Mouse (Mus musculus): ENCODE measurements around the gene Map2k7. TPM values are rescaled to one million over a fixed set of nuclear protein-coding genes. Genes with fewer than 3 reads are reported as not detected.

Gene Map2k7
- 58.7 and 63.5 TPM in 2 replicates for polyA plus RNA-seq (2012; rRNA removed)

DNA sequence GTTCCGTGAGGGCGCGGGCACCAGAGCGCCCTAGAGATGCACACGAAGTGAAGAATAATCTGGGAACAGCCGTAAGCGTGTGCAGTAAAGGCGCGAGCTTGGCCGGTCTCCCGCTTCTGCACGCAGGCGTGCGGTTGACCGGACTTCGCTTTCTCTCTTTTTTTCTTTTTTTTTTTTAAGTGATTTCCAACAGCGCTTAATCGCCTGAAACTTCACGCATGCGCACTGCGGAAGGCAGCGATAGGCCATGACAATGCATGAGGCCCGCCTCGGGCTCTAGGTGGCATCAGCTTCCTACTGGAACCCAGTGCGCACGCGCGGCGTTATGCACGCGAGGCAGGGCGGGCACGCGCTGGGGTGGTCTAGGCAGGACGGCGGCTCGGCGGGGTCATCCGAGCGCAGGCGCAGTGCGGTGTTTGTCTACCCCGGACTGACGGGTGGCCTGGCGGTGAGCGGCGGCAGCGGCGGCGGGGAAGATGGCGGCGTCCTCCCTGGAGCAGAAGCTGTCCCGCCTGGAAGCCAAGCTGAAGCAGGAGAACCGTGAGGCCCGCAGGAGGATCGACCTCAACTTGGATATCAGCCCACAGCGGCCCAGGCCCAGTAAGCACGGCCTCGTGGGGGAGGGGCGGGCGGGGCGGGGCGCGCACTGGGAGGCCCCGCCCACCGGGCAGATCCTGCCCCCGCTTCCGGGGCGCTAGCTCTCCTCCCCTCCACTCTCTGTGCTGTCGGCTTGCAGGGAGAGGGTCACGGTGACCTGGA lies at the start of gene Map2k7, which contains the start of gene Gm49320:
Map2k7 (plus strand) TSS at position 307 of the 759 bp plus-strand sequence.
Gm49320 (plus strand) TSS at position 432 of the 759 bp plus-strand sequence.
- peak; percentile 58 for TF ChIP-seq POLR2A (IDR thresholded peaks at IDR 0.05; ENCODE audit: borderline replicate concordance, extremely low read depth, insufficient read depth, insufficient read length, poor library complexity, severe bottlenecking)
- TF ChIP-seq CTCF (IDR thresholded peaks at IDR 0.05; ENCODE audit: borderline replicate concordance, extremely low read depth, insufficient read depth, insufficient read length) = peak; percentile 55
- DNase-seq (ENCODE audit: low read depth) = peak; percentile 100

DNA sequence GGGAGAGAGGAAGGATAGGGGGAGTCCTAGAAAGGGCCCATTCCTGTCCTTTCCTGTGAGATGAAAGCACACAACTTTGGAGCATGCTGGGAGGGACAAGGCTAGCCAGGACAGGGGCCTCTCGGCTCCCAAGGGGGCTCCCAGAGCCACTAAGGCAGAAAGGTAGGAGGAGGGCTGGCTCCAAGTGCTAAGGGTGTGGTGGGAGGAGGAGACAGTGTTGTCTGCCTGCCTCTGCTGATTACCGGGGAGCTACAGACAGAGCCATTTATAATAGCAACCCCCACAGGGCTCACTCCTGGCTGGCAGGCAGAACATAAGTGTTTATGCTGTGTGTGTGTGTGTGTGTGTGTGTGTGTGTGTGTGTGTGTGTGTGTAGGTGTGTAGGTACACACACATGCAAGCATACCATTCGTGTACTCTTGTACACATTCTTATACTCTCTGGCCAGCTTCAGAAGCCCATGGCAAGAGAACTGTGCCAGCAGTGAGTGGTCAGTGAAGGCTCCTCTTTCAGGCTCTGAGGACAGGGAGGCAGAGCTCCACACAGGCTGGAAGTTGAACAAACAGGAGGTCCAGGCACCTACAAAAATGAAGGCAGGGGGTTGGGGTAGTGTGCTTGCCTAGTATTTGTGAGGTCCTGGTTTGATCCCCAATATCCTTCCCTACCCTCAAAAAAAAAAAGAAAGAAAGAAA lies 49.4 kb upstream of the Map2k7 start:
- DNase-seq (ENCODE audit: low read depth) = no peak
- TF ChIP-seq POLR2A (IDR thresholded peaks at IDR 0.05; ENCODE audit: borderline replicate concordance, extremely low read depth, insufficient read depth, insufficient read length, poor library complexity, severe bottlenecking) (no peak), CTCF (IDR thresholded peaks at IDR 0.05; ENCODE audit: borderline replicate concordance, extremely low read depth, insufficient read depth, insufficient read length) (no peak)

DNA sequence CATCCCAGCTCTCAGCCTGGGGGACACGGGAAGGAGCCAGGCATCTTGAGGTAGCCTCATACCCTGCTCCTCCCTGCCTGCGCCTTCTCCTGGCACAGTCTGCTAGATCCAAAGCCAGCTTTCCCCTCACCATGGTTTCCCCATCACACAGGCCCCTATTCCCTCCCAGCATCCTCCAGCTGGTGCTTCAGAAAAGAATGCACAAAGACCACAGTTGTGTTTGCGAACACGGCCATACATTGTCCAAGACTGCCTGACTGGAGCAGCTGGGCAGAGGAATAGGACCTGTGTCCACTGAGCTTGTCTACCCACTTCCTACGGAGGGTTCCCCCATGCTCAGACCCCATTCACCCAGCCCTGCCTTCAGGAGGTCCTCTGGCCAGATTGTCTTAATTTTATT lies 46.2 kb upstream of the Map2k7 start:
- peak; percentile 78 for DNase-seq (ENCODE audit: low read depth)
- TF ChIP-seq CTCF (IDR thresholded peaks at IDR 0.05; ENCODE audit: borderline replicate concordance, extremely low read depth, insufficient read depth, insufficient read length) (no peak), POLR2A (IDR thresholded peaks at IDR 0.05; ENCODE audit: borderline replicate concordance, extremely low read depth, insufficient read depth, insufficient read length, poor library complexity, severe bottlenecking) (no peak)

GRCm38 (mm10) chr8:4192807-4193587 lies 45.5 kb upstream of the Map2k7 start:
- peak; percentile 90 for DNase-seq (ENCODE audit: low read depth)
- TF ChIP-seq POLR2A (IDR thresholded peaks at IDR 0.05; ENCODE audit: borderline replicate concordance, extremely low read depth, insufficient read depth, insufficient read length, poor library complexity, severe bottlenecking) (no peak), CTCF (IDR thresholded peaks at IDR 0.05; ENCODE audit: borderline replicate concordance, extremely low read depth, insufficient read depth, insufficient read length) (peak; percentile 93)

- TF ChIP-seq CTCF (IDR thresholded peaks at IDR 0.05; ENCODE audit: borderline replicate concordance, extremely low read depth, insufficient read depth, insufficient read length) = no peak
- TF ChIP-seq POLR2A (IDR thresholded peaks at IDR 0.05; ENCODE audit: borderline replicate concordance, extremely low read depth, insufficient read depth, insufficient read length, poor library complexity, severe bottlenecking) = no peak
- DNase-seq (ENCODE audit: low read depth) = no peak
These were observed 45.0 kb upstream of the Map2k7 start for GRCm38 (mm10) chr8:4193588-4193894.

- TF ChIP-seq CTCF (IDR thresholded peaks at IDR 0.05; ENCODE audit: borderline replicate concordance, extremely low read depth, insufficient read depth, insufficient read length) = no peak
- no peak for DNase-seq (ENCODE audit: low read depth)
These were observed 37.2 kb upstream of the Map2k7 start for GRCm38 (mm10) chr8:4201321-4201720.

GRCm38 (mm10) chr8:4205246-4206123 lies 33.1 kb upstream of the Map2k7 start:
- DNase-seq (ENCODE audit: low read depth) = no peak
- TF ChIP-seq CTCF (IDR thresholded peaks at IDR 0.05; ENCODE audit: borderline replicate concordance, extremely low read depth, insufficient read depth, insufficient read length) = no peak
- no peak for TF ChIP-seq POLR2A (IDR thresholded peaks at IDR 0.05; ENCODE audit: borderline replicate concordance, extremely low read depth, insufficient read depth, insufficient read length, poor library complexity, severe bottlenecking)

DNA sequence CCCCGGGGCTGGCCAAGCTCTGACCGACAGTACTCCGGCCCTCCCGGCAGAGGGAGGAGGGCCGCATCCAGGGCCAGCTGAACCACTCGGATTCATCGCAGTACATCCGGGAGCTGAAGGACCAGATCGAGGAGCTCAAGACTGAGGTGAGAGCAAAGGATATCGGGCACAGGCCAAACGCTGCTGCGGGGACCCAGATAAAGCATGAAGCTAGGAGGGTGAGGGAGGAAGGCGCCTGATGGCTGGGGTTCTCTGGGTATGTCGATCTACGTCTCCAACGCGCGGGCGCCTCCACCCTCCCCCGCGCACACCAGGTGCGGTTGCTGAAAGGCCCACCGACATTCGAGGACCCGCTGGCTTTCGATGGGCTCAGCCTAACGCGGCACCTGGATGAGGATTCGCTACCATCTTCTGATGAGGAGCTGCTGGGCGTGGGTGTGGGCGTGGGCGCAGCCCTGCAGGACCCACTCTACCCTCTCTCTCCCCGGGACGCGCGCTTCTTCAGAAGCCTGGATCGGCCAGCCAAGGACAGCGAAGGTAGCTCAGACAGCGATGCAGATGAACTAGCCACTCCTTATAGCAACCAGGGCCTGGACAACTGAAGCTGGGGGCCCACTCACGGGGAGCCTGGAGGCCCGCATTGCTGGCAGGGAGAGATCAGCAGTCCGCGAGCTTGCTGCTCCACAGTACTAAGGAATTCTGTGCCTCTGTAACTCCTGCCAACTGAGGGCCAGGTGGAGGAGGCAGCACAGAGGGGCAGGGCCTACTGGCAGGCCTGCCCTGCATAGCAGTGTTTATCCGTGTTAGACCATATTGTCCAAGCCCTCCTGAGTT lies 32.1 kb upstream of the Map2k7 start:
- DNase-seq (ENCODE audit: low read depth) = peak; percentile 48
- no peak for TF ChIP-seq CTCF (IDR thresholded peaks at IDR 0.05; ENCODE audit: borderline replicate concordance, extremely low read depth, insufficient read depth, insufficient read length)

DNA sequence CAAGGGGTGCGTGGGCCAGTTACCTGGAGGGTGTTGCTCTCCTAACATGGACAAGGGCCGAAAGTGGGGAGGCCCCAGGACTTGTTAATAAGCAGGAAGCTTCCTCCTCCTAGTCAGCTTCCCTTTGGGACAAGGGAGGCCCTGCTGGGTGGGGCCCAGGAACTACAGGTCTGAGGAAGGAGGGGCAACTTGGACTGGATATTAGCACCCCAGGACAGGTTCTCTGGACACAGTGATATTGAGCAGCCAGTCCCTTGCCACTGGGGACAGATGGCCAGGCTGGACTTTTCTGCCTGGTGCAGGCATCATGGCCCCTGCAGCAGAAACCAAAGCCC lies 31.6 kb upstream of the Map2k7 start:
- DNase-seq (ENCODE audit: low read depth) = no peak

DNA sequence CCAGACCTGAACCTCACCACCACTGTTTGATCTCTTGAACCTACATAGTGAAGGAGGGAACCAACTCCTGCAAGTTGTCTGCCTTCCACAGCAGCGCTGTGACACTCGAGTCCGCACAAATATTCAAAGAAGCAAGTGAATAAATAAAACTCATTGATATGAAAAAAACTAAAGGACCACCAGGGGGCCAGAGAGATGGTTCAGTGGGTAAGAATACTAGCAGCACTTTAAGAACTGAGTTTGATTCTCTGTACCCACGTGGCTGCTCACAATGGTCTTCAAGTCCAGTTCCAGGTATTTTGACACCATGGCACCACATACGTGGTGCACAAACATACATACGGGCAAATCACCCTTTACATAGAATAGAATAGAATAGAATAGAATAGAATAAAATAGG lies 27.4 kb upstream of the Map2k7 start:
- no peak for DNase-seq (ENCODE audit: low read depth)

More for the DNA sequence above, 31.6 kb upstream of the Map2k7 start:
- no peak for TF ChIP-seq CTCF (IDR thresholded peaks at IDR 0.05; ENCODE audit: borderline replicate concordance, extremely low read depth, insufficient read depth, insufficient read length)
- TF ChIP-seq POLR2A (IDR thresholded peaks at IDR 0.05; ENCODE audit: borderline replicate concordance, extremely low read depth, insufficient read depth, insufficient read length, poor library complexity, severe bottlenecking) = no peak

More for the DNA sequence above, 27.4 kb upstream of the Map2k7 start:
- 0 out of 2 replicates have a peak, but pooled peaks have one; percentile 1 for TF ChIP-seq CTCF (IDR thresholded peaks at IDR 0.05; ENCODE audit: borderline replicate concordance, extremely low read depth, insufficient read depth, insufficient read length)
- TF ChIP-seq POLR2A (IDR thresholded peaks at IDR 0.05; ENCODE audit: borderline replicate concordance, extremely low read depth, insufficient read depth, insufficient read length, poor library complexity, severe bottlenecking) = no peak

All from brain, embryonic 14.5 days (tissue).